Mouse (Mus musculus): Measurements from ENCODE around the gene Creb3l4. TPM values are rescaled to one million over a fixed set of nuclear protein-coding genes. Genes with fewer than 3 reads are reported as not detected.
A peak's percentile ranks its signal among the peaks of the same experiment; 100 is the strongest.

Creb3l4 gene
- polyA plus RNA-seq, 1 experiment from 2014 or later: 5.7 TPM

- Histone ChIP-seq H3K4me1 (ENCODE audit: control insufficient read depth, insufficient read depth, low read length) (peaks cover 16% of the 10 kb centered on the region), H3K9me3 (ENCODE audit: control insufficient read depth, low read length) (no peaks in the 10 kb centered on the region), H3K4me3 (ENCODE audit: low read length) (no peak overlapping the region), H3K36me3 (ENCODE audit: control insufficient read depth, insufficient read depth, low read length) (peaks cover 21% of the 10 kb centered on the region), H3K4me2 (replicated peaks; ENCODE audit: low read depth, low read length) (no peak overlapping the region), H3K9ac (ENCODE audit: low read depth, low read length) (no peak overlapping the region), H3K27ac (ENCODE audit: low read depth, low read length) (no peak overlapping the region), H3K27me3 (ENCODE audit: control insufficient read depth, insufficient read depth, low read length) (no peaks in the 10 kb centered on the region)
- 80% methylated on average over 6 of the region's 6 CpGs for WGBS
- ATAC-seq (ENCODE audit: low FRiP score, low TSS enrichment): no peak
These were observed 7.5 kb upstream of the Creb3l4 start for GRCm38 (mm10) chr3:90250791-90251190.

GRCm38 (mm10) chr3:90248746-90249100 is 5.4 kb upstream of the Creb3l4 start:
- Histone ChIP-seq H3K4me1 (ENCODE audit: control insufficient read depth, insufficient read depth, low read length) (peaks cover 11% of the 10 kb centered on the region), H3K27ac (ENCODE audit: low read depth, low read length) (peak overlapping the region; percentile 89), H3K9ac (ENCODE audit: low read depth, low read length) (peak overlapping the region; percentile 68), H3K27me3 (ENCODE audit: control insufficient read depth, insufficient read depth, low read length) (no peaks in the 10 kb centered on the region), H3K36me3 (ENCODE audit: control insufficient read depth, insufficient read depth, low read length) (peaks cover 21% of the 10 kb centered on the region), H3K9me3 (ENCODE audit: control insufficient read depth, low read length) (no peaks in the 10 kb centered on the region), H3K4me3 (ENCODE audit: low read length) (peak overlapping the region; percentile 64), H3K4me2 (replicated peaks; ENCODE audit: low read depth, low read length) (peak overlapping the region; percentile 77)
- ATAC-seq (ENCODE audit: low FRiP score, low TSS enrichment): 0 out of 2 replicates have a peak, but pooled peaks have one; percentile 2
- WGBS: 4% methylated on average over 10 of the region's 10 CpGs

GRCm38 (mm10) chr3:90247960-90248745 is 4.8 kb upstream of the Creb3l4 start, which contains the start of gene Slc39a1:
TSS of gene Slc39a1 (plus strand) at chr3:90248172.
- H3K27me3 ChIP-seq (ENCODE audit: control insufficient read depth, insufficient read depth, low read length): no peaks in the 10 kb centered on the region
- H3K9me3 ChIP-seq (ENCODE audit: control insufficient read depth, low read length): no peaks in the 10 kb centered on the region
- H3K9ac ChIP-seq (ENCODE audit: low read depth, low read length): peak within 1 kb of the TSS; percentile 68
- peak within 1 kb of the TSS; percentile 94 for H3K27ac ChIP-seq (ENCODE audit: low read depth, low read length)
- under 1% methylated on average over 40 of the region's 44 CpGs for WGBS
- H3K36me3 ChIP-seq (ENCODE audit: control insufficient read depth, insufficient read depth, low read length): peaks cover 21% of the 10 kb centered on the region
- peak within 1 kb of the TSS; percentile 64 for H3K4me3 ChIP-seq (ENCODE audit: low read length)
- H3K4me2 ChIP-seq (replicated peaks; ENCODE audit: low read depth, low read length): peak within 1 kb of the TSS; percentile 77
- peaks cover 16% of the 10 kb centered on the region for H3K4me1 ChIP-seq (ENCODE audit: control insufficient read depth, insufficient read depth, low read length)
- peak; percentile 96 for ATAC-seq (ENCODE audit: low FRiP score, low TSS enrichment)

DNA sequence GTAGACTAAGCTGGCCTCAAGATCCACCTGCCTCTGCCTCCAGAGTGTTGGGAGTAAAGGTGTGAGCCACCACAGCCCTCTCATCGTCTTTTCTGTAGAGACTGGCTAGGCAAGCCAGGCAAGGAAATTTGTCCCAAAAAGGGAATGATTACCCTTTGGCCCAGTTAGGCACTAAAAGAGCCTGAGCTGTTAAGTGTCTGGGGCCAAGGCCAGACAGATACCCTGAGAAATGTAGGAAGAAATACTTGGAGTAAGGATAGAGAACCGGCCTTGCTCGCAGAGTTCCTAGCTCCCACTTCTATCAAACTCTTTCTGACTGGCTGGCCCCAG is 4.3 kb upstream of the Creb3l4 start:
- peak overlapping the region; percentile 64 for H3K4me3 ChIP-seq (ENCODE audit: low read length)
- H3K4me2 ChIP-seq (replicated peaks; ENCODE audit: low read depth, low read length): peak overlapping the region; percentile 77
- H3K36me3 ChIP-seq (ENCODE audit: control insufficient read depth, insufficient read depth, low read length): peaks cover 21% of the 10 kb centered on the region
- ATAC-seq (ENCODE audit: low FRiP score, low TSS enrichment): no peak; the same call in 1 of the 2 replicates
- H3K9me3 ChIP-seq (ENCODE audit: control insufficient read depth, low read length): no peaks in the 10 kb centered on the region
- peak overlapping the region; percentile 68 for H3K9ac ChIP-seq (ENCODE audit: low read depth, low read length)
- 0% methylated on average over 3 of the region's 3 CpGs for WGBS
- H3K27ac ChIP-seq (ENCODE audit: low read depth, low read length): peak overlapping the region; percentile 94
- H3K27me3 ChIP-seq (ENCODE audit: control insufficient read depth, insufficient read depth, low read length): no peaks in the 10 kb centered on the region
- H3K4me1 ChIP-seq (ENCODE audit: control insufficient read depth, insufficient read depth, low read length): peaks cover 22% of the 10 kb centered on the region

GRCm38 (mm10) chr3:90245406-90245805 is 2.1 kb upstream of the Creb3l4 start:
- H3K27ac ChIP-seq (ENCODE audit: low read depth, low read length): no peak overlapping the region
- no peaks in the 10 kb centered on the region for H3K27me3 ChIP-seq (ENCODE audit: control insufficient read depth, insufficient read depth, low read length)
- H3K36me3 ChIP-seq (ENCODE audit: control insufficient read depth, insufficient read depth, low read length): peaks cover 8% of the 10 kb centered on the region; the same call in 1 of the 2 replicates
- 69% methylated on average over 2 of the region's 2 CpGs for WGBS
- peaks cover 23% of the 10 kb centered on the region for H3K4me1 ChIP-seq (ENCODE audit: control insufficient read depth, insufficient read depth, low read length)
- no peaks in the 10 kb centered on the region for H3K9me3 ChIP-seq (ENCODE audit: control insufficient read depth, low read length)
- no peak for ATAC-seq (ENCODE audit: low FRiP score, low TSS enrichment)
- no peak overlapping the region for H3K4me3 ChIP-seq (ENCODE audit: low read length)
- H3K9ac ChIP-seq (ENCODE audit: low read depth, low read length): no peak overlapping the region
- H3K4me2 ChIP-seq (replicated peaks; ENCODE audit: low read depth, low read length): no peak overlapping the region

DNA sequence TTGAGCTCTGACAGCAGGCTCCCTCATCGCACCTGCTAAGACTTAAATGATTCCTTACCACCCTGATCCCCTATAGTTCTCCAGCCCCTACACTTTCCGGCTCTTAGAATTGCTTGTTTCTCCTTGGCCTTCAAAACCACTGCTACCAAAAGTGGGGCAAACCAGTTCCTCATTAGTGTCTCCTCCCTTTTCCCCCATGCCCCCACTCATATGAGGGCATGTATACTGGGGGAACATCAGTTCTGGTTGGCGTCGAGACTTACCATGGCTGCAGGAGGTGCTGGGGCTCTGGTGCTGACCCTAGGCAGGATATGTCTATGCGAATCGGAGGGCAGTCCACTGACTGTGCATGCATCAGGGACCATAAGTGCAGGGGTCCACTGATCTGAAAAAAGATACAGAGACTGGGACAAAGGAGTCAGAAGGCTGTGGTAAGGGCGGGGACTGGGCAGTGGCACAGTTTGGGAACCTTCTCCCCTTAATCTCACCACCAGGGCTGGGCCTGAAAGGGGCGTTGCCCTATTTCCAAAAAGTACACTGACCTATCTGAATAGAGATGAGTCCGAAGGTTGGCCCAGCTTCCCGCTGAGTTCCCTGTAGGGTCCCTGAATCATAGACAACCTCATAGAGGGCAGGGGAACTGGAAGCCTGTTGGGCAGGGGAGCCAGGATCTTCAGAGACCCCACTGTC is 1.5 kb downstream of the Creb3l4 start:
- 86% methylated on average over 10 of the region's 10 CpGs for WGBS
- H3K4me3 ChIP-seq (ENCODE audit: low read length): no peak overlapping the region
- no peak overlapping the region for H3K4me2 ChIP-seq (replicated peaks; ENCODE audit: low read depth, low read length)
- peaks cover 2% of the 10 kb centered on the region; the same call in 1 of the 2 replicates for H3K36me3 ChIP-seq (ENCODE audit: control insufficient read depth, insufficient read depth, low read length)
- H3K27me3 ChIP-seq (ENCODE audit: control insufficient read depth, insufficient read depth, low read length): no peaks in the 10 kb centered on the region
- H3K27ac ChIP-seq (ENCODE audit: low read depth, low read length): no peak overlapping the region
- ATAC-seq (ENCODE audit: low FRiP score, low TSS enrichment): no peak
- peaks cover 13% of the 10 kb centered on the region; the same call in 1 of the 2 replicates for H3K4me1 ChIP-seq (ENCODE audit: control insufficient read depth, insufficient read depth, low read length)
- no peaks in the 10 kb centered on the region for H3K9me3 ChIP-seq (ENCODE audit: control insufficient read depth, low read length)
- H3K9ac ChIP-seq (ENCODE audit: low read depth, low read length): no peak overlapping the region

GRCm38 (mm10) chr3:90241251-90241650 is 2.1 kb downstream of the Creb3l4 start:
- no peaks in the 10 kb centered on the region for H3K9me3 ChIP-seq (ENCODE audit: control insufficient read depth, low read length)
- no peak overlapping the region for H3K9ac ChIP-seq (ENCODE audit: low read depth, low read length)
- H3K4me2 ChIP-seq (replicated peaks; ENCODE audit: low read depth, low read length): no peak overlapping the region
- H3K36me3 ChIP-seq (ENCODE audit: control insufficient read depth, insufficient read depth, low read length): peaks cover 6% of the 10 kb centered on the region; the same call in 1 of the 2 replicates
- WGBS: 96% methylated on average over 2 of the region's 2 CpGs
- no peak overlapping the region for H3K27ac ChIP-seq (ENCODE audit: low read depth, low read length)
- peaks cover 13% of the 10 kb centered on the region; the same call in 1 of the 2 replicates for H3K4me1 ChIP-seq (ENCODE audit: control insufficient read depth, insufficient read depth, low read length)
- H3K27me3 ChIP-seq (ENCODE audit: control insufficient read depth, insufficient read depth, low read length): no peaks in the 10 kb centered on the region
- no peak for ATAC-seq (ENCODE audit: low FRiP score, low TSS enrichment)
- no peak overlapping the region for H3K4me3 ChIP-seq (ENCODE audit: low read length)

DNA sequence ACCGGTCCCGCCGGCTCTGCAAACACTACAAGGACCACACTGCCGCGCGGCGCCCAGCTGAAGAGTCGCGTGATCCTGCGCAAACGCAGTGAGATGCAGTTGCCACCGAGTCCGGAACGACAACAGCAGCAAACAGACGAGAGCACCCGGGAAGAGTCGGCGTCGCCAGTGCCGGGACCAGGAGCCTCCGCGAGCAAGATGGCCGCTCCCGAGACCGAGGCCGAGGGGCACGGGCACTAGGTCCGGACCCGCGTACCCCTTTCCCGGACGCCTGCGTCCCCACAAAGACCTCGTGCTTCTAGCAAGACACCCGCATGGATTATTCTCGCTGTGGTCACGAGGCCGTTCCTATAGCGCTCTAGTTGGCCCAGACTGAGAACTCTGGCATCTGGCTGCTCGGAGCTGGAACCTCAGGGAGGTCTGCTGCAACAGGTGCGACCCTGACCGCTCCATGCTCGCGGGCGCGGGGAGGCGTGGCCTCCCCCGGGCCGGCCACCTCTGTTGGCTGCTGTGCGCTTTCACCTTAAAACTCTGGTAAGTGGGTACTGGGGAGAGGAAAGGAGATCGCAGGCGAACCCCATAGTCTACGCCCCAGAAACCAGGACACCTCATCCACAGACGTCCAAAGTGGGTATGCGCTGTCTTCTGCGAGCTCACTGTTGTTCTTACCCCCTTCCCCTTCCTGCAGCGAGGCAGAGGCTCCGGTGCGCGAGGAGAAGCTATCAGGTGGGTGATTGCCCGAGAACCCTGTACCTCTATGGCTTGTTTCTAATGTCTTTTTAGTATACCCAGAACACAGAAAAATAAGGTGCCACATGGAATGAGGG is 11.6 kb downstream of the Creb3l4 start, which contains the start of gene Jtb:
Gene Jtb, plus strand, starts transcription at position 91 of the 827 bp plus-strand sequence.
- peak within 1 kb of the TSS; percentile 53 for H3K4me2 ChIP-seq (replicated peaks; ENCODE audit: low read depth, low read length)
- ATAC-seq (ENCODE audit: low FRiP score, low TSS enrichment): peak; percentile 96
- H3K27me3 ChIP-seq (ENCODE audit: control insufficient read depth, insufficient read depth, low read length): no peaks in the 10 kb centered on the region
- peaks cover 28% of the 10 kb centered on the region for H3K36me3 ChIP-seq (ENCODE audit: control insufficient read depth, insufficient read depth, low read length)
- peak within 1 kb of the TSS; percentile 86 for H3K9ac ChIP-seq (ENCODE audit: low read depth, low read length)
- H3K9me3 ChIP-seq (ENCODE audit: control insufficient read depth, low read length): no peaks in the 10 kb centered on the region
- H3K4me3 ChIP-seq (ENCODE audit: low read length): peak within 1 kb of the TSS; percentile 69
- under 1% methylated on average over 61 of the region's 61 CpGs for WGBS
- peak within 1 kb of the TSS; percentile 92 for H3K27ac ChIP-seq (ENCODE audit: low read depth, low read length)
- 0 out of 2 replicates have a peak, but pooled peaks cover 3% of the 10 kb centered on the region for H3K4me1 ChIP-seq (ENCODE audit: control insufficient read depth, insufficient read depth, low read length)
